Mouse (Mus musculus): ENCODE data around the gene Tnfaip2.
A peak's percentile ranks its signal among the peaks of the same experiment; 100 is the strongest.

Tnfaip2 gene

DNA sequence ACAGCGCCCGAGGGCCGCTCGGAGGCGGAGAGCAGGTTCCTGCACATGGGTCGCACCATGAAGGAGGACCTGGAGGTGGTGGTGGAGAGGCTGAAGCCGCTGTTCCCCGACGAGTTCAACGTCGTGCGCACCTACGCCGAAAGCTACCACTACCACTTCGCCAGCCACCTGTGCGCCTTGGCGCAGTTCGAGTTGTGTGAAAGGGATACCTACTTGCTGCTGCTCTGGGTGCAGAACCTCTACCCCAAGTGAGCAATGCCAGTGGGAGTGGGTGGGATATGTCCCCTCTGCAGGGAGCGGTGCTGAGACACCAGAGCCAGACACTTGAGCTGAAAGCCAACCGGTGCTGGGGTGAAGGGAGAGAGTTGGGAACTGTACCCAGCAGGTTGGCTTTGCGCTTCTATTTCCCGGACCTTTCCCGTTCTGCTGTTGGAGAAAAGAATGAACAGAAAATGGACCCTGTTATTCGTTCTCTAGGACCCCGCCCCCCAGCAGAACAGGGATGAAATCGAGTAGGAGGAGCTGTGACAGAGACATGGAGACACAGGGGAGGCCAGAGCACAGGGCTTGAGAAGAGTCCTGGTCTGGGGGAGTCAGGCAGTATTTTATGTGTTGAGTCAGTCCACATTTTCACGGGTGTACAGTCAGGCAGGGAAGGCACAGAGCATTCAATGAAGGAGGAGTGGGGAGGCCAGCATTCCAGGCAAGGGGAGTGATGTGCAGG is 3.8 kb downstream of the Tnfaip2 start:
- DNase-seq (ENCODE audit: low spot score): no peak

DNA sequence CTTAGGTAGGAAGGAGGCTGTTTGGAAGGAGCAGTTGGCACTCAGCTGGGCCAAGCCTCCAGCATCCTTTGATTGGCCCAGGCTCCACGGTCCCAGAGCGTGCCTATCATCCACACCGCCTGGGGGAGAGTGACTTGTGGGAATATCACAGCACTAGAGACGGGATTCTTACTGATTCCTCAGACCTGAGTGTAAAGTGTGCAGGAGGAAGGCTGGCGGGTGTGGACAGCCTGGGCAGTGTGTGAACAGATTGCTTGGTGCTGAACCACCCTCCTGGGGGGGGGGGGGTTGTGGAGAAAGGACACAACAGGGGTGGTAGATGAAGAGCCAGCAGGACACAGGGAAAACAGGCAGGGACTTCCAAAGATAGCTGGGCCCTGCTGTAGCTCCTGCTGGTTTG is 4.5 kb downstream of the Tnfaip2 start:
- DNase-seq (ENCODE audit: low spot score): no peak

DNA sequence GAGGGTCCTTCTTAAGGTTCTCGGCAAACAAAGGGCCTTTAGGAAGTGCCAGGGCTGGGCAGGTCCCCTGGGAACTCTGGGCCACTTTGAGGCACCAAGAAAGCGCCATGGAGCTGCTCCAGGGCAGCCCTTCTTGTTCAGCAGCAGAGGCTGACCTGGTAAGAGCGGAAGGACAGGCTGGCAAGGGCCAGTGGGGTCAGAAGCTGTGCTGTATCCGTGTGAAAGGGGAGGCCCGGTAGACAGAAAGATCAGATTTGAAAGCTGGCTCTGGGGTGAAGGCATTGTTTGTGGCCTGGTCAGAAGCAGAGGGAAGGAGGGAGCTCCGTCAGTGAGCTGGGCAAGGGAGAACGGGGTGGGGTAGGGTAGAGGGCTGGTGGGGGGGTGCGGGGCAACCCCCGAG is 5.1 kb downstream of the Tnfaip2 start:
- no peak for DNase-seq (ENCODE audit: low spot score)

DNA sequence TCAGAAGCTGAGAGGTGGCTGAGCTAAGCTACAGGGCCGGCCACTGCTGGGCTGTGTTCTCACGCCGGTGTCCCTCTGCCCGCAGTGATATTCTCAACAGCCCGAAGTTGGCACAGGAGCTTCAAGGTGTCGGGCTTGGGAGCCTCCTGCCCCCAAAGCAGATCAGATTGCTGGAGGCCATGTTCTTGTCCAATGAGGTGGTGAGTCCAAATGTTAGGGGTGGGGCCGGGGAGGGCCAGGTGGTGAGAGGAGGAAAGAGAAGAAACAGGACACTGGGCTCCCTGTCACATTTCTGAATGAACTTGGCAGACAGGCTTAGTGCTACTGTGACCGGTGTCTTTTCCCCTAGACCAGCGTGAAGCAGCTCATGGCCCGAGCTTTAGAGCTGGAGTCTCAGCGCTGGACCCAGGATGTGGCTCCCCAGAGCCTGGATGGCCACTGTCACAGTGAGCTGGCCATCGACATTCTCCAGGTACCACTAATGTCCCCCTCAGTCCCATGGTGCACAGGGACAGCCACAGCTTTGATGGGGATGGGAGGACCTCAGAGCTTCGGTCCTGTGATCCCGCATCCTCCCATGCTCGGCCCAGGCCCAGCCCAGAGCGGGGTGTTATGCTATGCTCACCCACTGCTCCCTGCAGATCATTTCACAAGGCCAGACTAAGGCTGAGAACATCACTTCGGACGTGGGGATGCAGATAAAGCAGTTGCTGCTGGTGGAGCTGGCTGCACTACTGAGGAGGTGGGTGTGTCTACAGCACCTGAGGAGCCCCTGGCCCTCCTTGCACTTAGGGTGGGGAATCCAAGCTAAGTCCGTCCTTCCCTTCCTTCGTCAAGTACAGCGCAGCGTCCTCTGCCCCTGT is 5.9 kb downstream of the Tnfaip2 start:
- DNase-seq (ENCODE audit: low spot score): no peak

DNA sequence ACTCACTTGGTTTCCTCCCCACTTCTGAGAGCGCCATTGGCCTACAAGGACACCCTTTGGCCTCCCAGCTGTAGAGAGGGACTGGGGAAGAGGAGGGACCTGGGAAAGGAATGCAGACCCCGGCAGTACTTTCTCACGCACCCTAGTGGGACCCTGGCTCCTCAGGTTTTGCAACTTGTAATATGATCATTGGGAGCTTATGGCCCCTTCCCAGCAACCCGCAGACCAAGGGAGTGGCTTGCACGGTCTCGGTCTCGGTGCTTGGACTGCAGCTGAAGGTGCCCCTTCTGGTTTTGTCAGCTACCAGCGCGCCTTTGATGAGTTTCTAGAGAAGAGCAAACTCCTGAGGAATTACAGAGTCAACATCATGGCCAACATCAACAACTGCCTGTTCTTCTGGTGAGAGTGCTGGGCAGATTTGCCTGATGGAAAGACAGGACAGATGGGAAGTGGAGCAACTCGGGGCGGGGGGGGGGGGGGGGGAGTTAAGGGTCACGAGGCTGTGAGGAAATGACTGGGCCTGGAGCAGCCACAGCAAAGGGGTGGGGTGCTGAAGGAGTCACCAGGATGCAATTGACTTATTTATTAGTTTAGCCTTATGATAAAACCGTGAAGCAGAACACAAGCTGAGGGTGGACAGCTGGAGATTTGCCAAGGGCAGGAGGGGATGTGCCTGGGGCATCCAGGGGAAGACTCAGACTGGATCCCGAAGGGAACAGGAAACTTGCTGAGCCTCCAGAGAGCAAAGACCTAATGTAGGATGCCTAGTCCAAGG is 6.8 kb downstream of the Tnfaip2 start:
- DNase-seq (ENCODE audit: low spot score): no peak

DNA sequence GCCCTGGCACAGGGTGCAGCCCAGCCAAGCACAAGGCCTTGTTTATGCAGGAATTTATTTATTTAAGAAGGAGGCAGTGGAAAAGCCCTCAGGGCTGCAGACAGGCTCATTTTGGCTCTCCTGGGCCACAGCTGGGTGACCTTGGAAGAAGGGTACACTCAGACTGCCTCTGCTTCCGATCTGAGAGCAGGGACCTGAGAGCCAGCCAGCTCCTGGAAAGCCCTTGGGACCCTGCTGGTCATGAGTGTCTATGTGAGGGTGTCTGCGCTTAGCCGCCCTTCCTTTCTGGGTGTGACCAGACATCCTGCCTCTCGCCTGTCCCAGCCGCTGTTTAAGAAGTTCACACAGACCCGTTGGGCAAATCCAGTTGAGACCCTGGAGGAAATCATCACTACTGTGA is 8.1 kb downstream of the Tnfaip2 start:
- DNase-seq (ENCODE audit: low spot score): no peak

DNA sequence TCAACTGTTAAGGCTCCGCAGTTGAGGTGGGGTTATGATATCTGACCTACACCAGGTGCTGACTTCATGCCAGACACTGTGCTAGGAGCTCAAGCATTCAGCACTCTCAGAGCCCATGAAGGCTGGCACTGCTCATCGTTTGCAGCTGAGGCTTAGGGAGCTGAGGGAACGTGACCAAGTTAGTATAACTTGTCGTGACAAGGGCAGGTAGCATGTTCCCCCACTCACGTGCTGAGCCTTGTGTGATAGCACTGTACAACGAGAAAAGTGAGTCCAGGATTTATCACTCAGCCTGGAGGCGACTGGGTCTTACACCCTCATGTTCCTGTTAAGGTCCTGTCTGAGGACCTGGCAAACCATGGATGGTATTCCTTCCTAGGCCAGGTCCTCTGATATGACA is 9.3 kb downstream of the Tnfaip2 start:
- no peak for DNase-seq (ENCODE audit: low spot score)

DNA sequence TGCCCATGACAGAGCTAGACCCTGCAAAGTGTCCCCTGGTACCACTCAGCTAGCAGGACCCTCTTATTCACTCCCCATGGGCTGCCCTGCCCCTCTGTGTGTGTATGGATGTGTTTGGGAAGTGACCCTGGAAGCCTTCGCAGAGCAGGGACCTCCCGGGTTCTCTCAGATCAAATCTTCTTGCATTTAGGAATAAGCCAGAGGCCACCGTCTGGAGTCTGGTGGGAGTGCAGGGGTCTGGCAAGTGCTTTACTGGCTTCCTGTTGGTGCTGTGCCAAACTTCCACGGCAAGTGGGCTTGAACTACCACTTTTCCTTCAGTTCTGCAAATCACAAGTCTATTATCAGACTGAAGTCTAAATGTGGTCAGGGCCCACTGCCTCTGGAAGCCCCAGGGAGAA is 11.8 kb downstream of the Tnfaip2 start:
- no peak for DNase-seq (ENCODE audit: low spot score)

DNA sequence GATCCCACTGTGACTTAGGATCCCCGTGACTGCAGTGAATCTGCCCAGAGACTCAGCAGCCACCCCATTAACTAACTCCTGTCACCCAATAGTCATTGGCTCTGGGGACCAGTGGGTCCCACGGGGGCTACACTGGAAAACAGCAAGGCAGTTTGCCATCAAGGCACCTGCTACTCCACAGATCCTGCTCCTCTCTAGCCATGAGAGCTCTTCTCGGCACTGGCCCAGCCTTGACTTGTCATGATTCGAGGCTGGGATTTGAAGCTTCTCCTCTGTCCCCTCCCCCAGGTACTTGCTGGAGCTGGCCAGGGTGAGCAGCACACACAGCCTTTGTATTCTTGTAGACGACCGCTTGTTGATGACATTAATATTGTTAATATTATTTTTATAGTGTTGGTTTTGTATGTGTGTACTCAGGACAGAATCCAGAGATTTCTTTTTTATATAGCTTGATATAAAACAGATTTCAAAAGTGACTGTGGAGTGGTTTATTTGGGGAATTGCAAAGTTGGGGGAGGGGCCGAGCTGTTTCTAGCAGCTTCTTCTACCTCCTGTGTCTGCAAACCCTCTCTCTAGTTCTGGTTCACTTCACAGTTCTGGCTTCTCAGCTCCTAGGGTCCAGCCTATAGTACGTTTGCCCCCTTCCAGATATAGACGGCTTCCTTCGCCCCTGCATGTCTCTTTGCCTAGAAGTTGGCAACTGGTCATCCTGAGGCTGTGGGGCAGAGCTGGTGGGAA is 12.4 kb downstream of the Tnfaip2 start:
- no peak for DNase-seq (ENCODE audit: low spot score)

DNA sequence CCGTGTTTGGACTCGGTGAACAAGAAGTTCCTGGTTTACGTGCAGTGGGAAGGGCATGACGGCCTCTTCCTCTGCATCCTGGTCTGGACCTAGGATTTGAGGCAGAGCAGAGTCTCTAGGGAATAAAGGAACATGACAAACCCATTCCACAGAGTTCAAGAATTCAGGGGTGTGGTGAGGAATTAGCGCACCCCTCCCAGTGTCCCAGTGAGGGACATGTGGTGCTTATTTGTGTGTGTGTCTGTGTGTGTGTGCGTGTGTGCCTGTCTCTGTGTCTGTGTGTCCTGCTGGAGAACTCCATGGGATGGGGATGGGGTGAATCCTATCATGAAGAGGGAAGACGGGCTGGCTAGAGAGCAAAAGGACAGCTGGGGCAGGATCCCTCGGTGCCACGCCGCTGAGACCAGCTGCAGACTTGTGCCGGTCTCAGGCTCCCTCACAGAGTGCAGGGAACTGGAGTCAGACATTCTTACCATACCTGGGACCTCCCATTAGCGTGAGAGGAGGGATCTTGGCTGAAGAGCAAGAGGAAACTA is 13.1 kb downstream of the Tnfaip2 start:
- DNase-seq (ENCODE audit: low spot score): no peak

DNA sequence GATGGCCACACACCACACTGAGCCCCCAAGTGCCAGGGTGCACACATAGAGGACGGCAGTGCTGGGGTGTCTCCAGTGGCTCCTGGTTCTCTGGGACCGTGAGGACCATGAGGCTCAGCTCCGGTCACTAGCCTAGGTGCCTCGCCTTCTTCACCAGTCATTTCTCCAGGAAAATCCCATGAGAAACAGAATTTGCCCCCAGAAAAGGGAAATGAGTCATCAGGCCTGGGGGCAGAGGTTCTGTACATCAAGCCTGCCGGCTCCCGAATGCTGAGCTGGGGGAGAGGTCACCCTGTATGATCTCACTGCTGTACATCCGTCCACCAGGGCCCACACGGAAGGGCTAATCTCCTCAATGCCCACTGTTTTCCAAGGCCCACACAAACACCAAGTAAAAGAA is 13.6 kb downstream of the Tnfaip2 start:
- no peak for DNase-seq (ENCODE audit: low spot score)

DNA sequence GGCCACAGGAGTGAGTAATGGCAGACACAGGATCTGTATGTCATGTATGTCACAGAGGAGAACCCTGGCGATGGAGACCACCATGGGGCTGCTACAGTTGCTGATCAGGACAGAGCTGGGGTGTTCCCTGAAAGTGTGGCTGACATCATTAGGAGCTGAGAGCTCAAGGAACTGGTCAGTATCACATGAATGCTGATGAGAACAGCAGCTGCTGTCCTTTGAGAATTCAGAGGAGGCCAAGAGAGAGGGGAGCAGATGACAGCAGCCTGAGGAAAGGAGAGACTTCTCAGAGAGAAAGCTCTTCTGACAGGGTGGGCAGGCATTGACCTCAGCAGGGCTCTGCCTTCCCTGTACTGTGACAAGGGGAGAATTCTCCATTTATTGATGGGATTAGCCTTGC is 15.5 kb downstream of the Tnfaip2 start:
- DNase-seq (ENCODE audit: low spot score): no peak

DNA sequence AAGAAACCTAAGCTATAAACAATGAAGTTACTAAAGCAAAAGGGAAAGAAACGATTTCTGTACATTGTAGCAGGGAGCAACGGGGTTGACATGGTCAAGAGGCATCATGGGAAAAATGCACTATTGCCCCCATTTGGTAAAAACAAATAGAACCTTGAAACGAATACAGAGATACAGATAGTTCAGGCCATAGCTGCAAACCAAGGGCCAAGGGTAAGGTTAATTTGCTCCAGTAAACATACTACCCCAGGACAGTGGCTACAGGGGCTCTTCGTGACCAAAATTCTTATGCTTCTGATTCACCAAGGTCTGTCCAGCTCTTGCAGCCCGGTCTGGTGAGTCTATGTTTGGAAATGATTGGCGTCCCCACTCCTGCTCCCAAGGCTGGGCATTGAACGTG is 21.3 kb downstream of the Tnfaip2 start:
- no peak for DNase-seq (ENCODE audit: low spot score)

DNA sequence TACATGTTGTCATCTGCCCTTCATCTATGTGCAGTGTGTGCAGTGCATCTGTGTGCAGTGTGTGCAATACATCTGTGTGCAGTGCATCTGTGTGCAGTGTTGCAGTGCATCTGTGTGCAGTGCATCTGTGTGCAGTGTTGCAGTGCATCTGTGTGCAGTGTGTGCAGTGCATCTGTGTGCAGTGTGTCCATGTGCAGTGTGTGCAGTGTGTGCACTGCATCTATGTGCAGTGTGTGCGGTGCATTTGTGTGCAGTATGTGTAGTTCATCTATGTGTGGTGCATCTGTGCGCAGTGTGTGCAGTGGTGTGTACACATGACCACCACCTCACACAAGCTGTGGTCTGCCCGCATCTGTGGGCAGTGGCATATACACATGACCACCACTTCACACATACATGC is 24.1 kb downstream of the Tnfaip2 start:
- no peak for DNase-seq (ENCODE audit: low spot score)

DNA sequence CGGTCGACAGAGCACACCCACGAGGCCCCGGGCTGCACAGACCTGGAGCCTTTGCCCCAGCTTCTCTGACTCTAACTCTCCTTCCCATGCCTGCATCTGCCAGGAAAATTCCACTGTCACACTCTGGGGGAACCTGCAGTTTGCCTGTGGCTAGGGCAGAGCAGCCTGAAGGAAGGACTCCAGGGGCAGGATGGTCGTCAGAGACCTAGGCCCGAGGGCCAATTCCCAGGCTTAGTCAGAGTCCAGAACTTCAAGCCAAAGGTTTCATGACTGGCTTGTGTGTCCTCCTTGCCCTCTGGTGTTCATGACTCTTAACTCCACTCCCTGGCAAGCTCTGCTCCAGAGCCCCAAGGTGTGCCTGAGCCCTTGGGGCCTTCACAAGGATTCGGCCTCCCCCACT is 25.9 kb downstream of the Tnfaip2 start:
- no peak for DNase-seq (ENCODE audit: low spot score)

DNA sequence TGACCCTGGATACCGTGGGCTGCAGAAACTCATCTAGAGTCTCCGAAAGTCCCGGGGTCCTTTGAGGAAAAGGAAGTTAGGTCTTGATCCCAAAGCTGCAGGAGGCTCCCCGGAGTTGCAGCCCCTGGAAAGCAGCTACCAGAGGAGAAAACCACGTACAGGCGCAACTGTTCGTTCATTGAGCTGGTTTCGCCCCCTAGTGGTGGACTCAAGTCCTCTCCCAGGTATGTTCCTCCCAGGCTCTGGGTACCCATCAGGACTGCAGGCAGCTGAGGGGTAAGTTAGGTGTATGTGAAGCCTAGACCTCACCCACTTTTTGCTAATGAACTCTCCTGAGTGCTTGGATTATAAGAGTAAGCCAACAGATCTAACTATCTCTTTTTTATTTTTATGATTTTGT is 27.2 kb downstream of the Tnfaip2 start:
- peak; percentile 89 for DNase-seq (ENCODE audit: low spot score)

DNA sequence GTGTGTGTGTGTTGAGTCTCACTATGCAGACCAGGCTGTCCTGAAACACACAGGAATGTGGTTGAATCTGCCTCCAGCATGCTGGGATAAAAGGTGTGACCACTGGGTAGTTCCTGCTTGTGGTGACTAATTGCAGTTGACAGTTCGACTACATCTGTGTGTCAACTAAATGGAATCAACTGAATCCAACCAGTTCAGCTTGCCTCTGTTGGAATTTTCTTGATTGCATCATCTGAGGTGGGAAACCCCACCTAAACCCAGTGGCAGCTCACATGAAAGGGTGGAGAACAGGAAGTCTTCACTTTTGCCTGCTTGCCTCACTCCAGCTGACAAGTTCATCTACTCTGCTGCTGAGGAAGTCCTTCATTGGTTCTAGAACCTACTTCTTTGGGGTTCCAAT is 28.9 kb downstream of the Tnfaip2 start:
- no peak for DNase-seq (ENCODE audit: low spot score)

DNA sequence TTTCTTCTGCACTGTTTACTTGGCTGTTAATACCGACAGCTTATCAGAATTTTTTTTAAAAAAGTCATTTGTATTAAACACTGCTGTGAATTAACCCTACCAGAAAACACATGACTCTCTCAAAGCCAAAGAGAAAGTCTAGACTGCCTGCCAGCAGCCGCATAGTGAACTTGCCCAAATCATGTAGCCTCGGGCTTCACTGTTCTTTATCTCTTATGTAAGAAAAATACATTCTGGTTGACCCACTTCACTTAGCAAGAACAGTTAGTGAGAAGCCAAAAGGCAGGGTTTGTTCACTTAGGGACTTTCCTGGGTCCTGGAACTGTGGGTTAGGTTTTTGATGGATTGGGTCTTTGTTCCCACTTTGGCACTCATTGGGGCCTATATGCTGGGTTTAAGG is 29.5 kb downstream of the Tnfaip2 start:
- DNase-seq (ENCODE audit: low spot score): no peak

DNA sequence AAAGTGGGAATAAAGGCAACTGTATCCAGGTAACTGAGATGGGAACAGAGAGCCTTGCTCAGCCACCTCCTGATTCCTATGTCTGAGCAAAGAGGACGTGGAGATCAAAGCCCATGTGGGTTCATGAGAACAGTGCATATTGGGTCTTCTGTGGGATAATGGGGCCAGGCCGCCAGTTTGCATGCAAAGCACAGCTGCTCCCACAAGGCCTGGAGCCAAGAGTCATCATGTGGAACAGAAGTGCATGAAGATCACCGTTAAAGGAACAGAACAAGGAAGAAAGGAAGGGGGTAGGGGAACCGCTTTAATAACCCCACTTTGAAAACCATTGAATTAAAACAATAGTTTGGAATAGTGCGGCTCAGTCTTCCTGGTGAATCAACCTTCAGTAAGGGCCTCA is 30.6 kb downstream of the Tnfaip2 start:
- DNase-seq (ENCODE audit: low spot score): no peak

DNA sequence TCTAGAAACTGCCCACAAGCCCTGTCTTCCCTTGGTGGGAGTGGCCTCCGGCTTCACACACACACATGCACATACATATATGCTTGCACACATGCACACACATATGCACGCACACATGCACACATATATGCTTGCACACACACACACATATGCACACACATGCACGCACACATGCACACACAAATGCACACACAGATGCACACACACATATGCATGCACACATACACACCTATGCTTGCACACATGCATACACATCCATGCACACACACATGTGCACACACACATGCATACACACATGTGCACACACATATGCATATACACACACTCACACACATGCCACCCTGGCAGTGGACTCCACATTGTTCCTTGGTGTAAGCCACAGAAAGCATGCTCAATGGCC is 32.1 kb downstream of the Tnfaip2 start:
- no peak for DNase-seq (ENCODE audit: low spot score)

DNA sequence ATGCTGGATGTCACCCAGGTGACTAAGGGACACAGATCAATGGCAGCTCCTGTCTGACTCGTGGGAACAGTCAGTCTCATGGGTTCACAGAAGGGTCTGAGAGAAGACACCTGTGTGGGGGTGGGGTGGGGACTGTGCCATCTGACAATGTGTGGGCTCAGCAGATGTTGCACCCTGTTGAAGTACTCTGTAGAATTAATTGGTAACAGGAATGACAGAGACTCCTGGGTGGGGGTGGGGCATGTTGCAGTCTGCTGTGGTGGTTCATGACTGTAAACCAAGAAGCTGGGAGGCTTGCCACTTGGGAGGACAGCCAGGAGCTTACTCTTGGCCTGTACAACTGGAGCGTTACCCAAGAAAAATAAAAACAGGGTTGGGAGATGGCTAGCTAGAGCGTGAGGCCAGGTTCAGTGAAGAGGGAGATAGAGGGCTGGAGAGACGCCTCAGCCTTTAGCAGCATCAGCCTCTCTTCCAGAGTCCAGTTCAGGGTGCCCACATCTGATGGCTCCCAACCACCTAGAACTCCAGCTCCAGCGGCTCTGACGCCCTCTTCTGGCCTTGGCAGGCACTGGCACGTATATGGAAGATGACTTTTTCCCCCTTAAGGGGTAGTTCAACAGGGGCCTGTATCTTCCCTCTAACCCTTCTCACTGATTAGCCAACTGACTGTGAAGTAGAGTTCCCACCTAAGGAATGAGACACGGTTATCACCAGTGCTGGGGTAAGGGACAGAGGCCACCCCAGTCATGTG is 32.8 kb downstream of the Tnfaip2 start:
- no peak for DNase-seq (ENCODE audit: low spot score)
